Mouse (Mus musculus): ENCODE results near the gene Actc1. TPM values are rescaled to one million over a fixed set of nuclear protein-coding genes. Genes with fewer than 3 reads are reported as not detected.

Actc1 gene
- polyA plus RNA-seq, 1 experiment from 2014 or later: 12.3 TPM

GRCm38 (mm10) chr2:114032259-114032658, 21.1 kb downstream of the Actc1 start:
- ATAC-seq (ENCODE audit: low FRiP score, low TSS enrichment): no peak
- H3K9me3 ChIP-seq (ENCODE audit: control insufficient read depth, low read length): no peaks in the 10 kb centered on the region
- 44% methylated on average over 2 of the region's 2 CpGs for WGBS

GRCm38 (mm10) chr2:114023383-114023782, 30.0 kb downstream of the Actc1 start:
- no peak overlapping the region for H3K4me3 ChIP-seq (ENCODE audit: low read length)
- H3K36me3 ChIP-seq (ENCODE audit: control insufficient read depth, insufficient read depth, low read length): no peaks in the 10 kb centered on the region
- WGBS: 90% methylated on average over 6 of the region's 6 CpGs
- H3K4me1 ChIP-seq (ENCODE audit: control insufficient read depth, insufficient read depth, low read length): no peaks in the 10 kb centered on the region
- no peak overlapping the region for H3K27ac ChIP-seq (ENCODE audit: low read depth, low read length)
- peaks cover 4% of the 10 kb centered on the region; the same call in 1 of the 2 replicates for H3K27me3 ChIP-seq (ENCODE audit: control insufficient read depth, insufficient read depth, low read length)
- no peaks in the 10 kb centered on the region for H3K9me3 ChIP-seq (ENCODE audit: control insufficient read depth, low read length)
- no peak overlapping the region for H3K9ac ChIP-seq (ENCODE audit: low read depth, low read length)
- no peak overlapping the region for H3K4me2 ChIP-seq (replicated peaks; ENCODE audit: low read depth, low read length)
- ATAC-seq (ENCODE audit: low FRiP score, low TSS enrichment): no peak

More at GRCm38 (mm10) chr2:114032259-114032658, 21.1 kb downstream of the Actc1 start:
- Histone ChIP-seq H3K36me3 (ENCODE audit: control insufficient read depth, insufficient read depth, low read length) (no peaks in the 10 kb centered on the region), H3K4me2 (replicated peaks; ENCODE audit: low read depth, low read length) (no peak overlapping the region), H3K4me1 (ENCODE audit: control insufficient read depth, insufficient read depth, low read length) (no peaks in the 10 kb centered on the region), H3K9ac (ENCODE audit: low read depth, low read length) (no peak overlapping the region), H3K27me3 (ENCODE audit: control insufficient read depth, insufficient read depth, low read length) (no peaks in the 10 kb centered on the region), H3K27ac (ENCODE audit: low read depth, low read length) (no peak overlapping the region), H3K4me3 (ENCODE audit: low read length) (no peak overlapping the region)

GRCm38 (mm10) chr2:114020210-114020563, 33.2 kb downstream of the Actc1 start:
- Histone ChIP-seq H3K27ac (ENCODE audit: low read depth, low read length) (no peak overlapping the region), H3K36me3 (ENCODE audit: control insufficient read depth, insufficient read depth, low read length) (no peaks in the 10 kb centered on the region), H3K4me1 (ENCODE audit: control insufficient read depth, insufficient read depth, low read length) (no peaks in the 10 kb centered on the region), H3K27me3 (ENCODE audit: control insufficient read depth, insufficient read depth, low read length) (peaks cover 22% of the 10 kb centered on the region; the same call in 1 of the 2 replicates), H3K9ac (ENCODE audit: low read depth, low read length) (no peak overlapping the region), H3K4me3 (ENCODE audit: low read length) (no peak overlapping the region), H3K4me2 (replicated peaks; ENCODE audit: low read depth, low read length) (no peak overlapping the region), H3K9me3 (ENCODE audit: control insufficient read depth, low read length) (no peaks in the 10 kb centered on the region)
- no peak for ATAC-seq (ENCODE audit: low FRiP score, low TSS enrichment)

- WGBS: 87% methylated on average over 11 of the region's 11 CpGs
- H3K4me2 ChIP-seq (replicated peaks; ENCODE audit: low read depth, low read length): no peak overlapping the region
- H3K36me3 ChIP-seq (ENCODE audit: control insufficient read depth, insufficient read depth, low read length): no peaks in the 10 kb centered on the region
- H3K27me3 ChIP-seq (ENCODE audit: control insufficient read depth, insufficient read depth, low read length): peaks cover 27% of the 10 kb centered on the region; the same call in 1 of the 2 replicates
- H3K27ac ChIP-seq (ENCODE audit: low read depth, low read length): no peak overlapping the region
- no peaks in the 10 kb centered on the region for H3K9me3 ChIP-seq (ENCODE audit: control insufficient read depth, low read length)
- no peaks in the 10 kb centered on the region for H3K4me1 ChIP-seq (ENCODE audit: control insufficient read depth, insufficient read depth, low read length)
- H3K4me3 ChIP-seq (ENCODE audit: low read length): no peak overlapping the region
- no peak; the same call in 1 of the 2 replicates for ATAC-seq (ENCODE audit: low FRiP score, low TSS enrichment)
- no peak overlapping the region for H3K9ac ChIP-seq (ENCODE audit: low read depth, low read length)
These were observed 33.7 kb downstream of the Actc1 start for GRCm38 (mm10) chr2:114019474-114020209.

- ATAC-seq (ENCODE audit: low FRiP score, low TSS enrichment): no peak
- Histone ChIP-seq H3K36me3 (ENCODE audit: control insufficient read depth, insufficient read depth, low read length) (no peaks in the 10 kb centered on the region), H3K4me2 (replicated peaks; ENCODE audit: low read depth, low read length) (no peak overlapping the region), H3K9ac (ENCODE audit: low read depth, low read length) (no peak overlapping the region), H3K27me3 (ENCODE audit: control insufficient read depth, insufficient read depth, low read length) (peaks cover 42% of the 10 kb centered on the region), H3K4me1 (ENCODE audit: control insufficient read depth, insufficient read depth, low read length) (peaks cover 6% of the 10 kb centered on the region; the same call in 1 of the 2 replicates), H3K4me3 (ENCODE audit: low read length) (no peak overlapping the region), H3K27ac (ENCODE audit: low read depth, low read length) (no peak overlapping the region), H3K9me3 (ENCODE audit: control insufficient read depth, low read length) (no peaks in the 10 kb centered on the region)
- WGBS: 33% methylated on average over 10 of the region's 10 CpGs
These were observed 35.2 kb downstream of the Actc1 start for GRCm38 (mm10) chr2:114018136-114018535.

GRCm38 (mm10) chr2:114014839-114015238, 38.5 kb downstream of the Actc1 start:
- H3K27ac ChIP-seq (ENCODE audit: low read depth, low read length): no peak overlapping the region
- no peak for ATAC-seq (ENCODE audit: low FRiP score, low TSS enrichment)
- H3K9ac ChIP-seq (ENCODE audit: low read depth, low read length): no peak overlapping the region
- no peaks in the 10 kb centered on the region for H3K36me3 ChIP-seq (ENCODE audit: control insufficient read depth, insufficient read depth, low read length)
- H3K27me3 ChIP-seq (ENCODE audit: control insufficient read depth, insufficient read depth, low read length): peaks cover 54% of the 10 kb centered on the region
- peaks cover 6% of the 10 kb centered on the region; the same call in 1 of the 2 replicates for H3K4me1 ChIP-seq (ENCODE audit: control insufficient read depth, insufficient read depth, low read length)
- H3K9me3 ChIP-seq (ENCODE audit: control insufficient read depth, low read length): no peaks in the 10 kb centered on the region
- no peak overlapping the region for H3K4me3 ChIP-seq (ENCODE audit: low read length)
- 82% methylated on average over 6 of the region's 6 CpGs for WGBS
- H3K4me2 ChIP-seq (replicated peaks; ENCODE audit: low read depth, low read length): no peak overlapping the region

- H3K4me1 ChIP-seq (ENCODE audit: control insufficient read depth, insufficient read depth, low read length): peaks cover 6% of the 10 kb centered on the region; the same call in 1 of the 2 replicates
- H3K9ac ChIP-seq (ENCODE audit: low read depth, low read length): peak overlapping the region; percentile 28; the same call in 1 of the 2 replicates
- H3K4me2 ChIP-seq (replicated peaks; ENCODE audit: low read depth, low read length): peak overlapping the region; percentile 74
- no peak overlapping the region for H3K27ac ChIP-seq (ENCODE audit: low read depth, low read length)
- H3K4me3 ChIP-seq (ENCODE audit: low read length): peak overlapping the region; percentile 39
- no peaks in the 10 kb centered on the region for H3K9me3 ChIP-seq (ENCODE audit: control insufficient read depth, low read length)
- no peak for ATAC-seq (ENCODE audit: low FRiP score, low TSS enrichment)
- 3% methylated on average over 13 of the region's 13 CpGs for WGBS
- peaks cover 53% of the 10 kb centered on the region for H3K27me3 ChIP-seq (ENCODE audit: control insufficient read depth, insufficient read depth, low read length)
- no peaks in the 10 kb centered on the region for H3K36me3 ChIP-seq (ENCODE audit: control insufficient read depth, insufficient read depth, low read length)
These were observed 39.5 kb downstream of the Actc1 start for GRCm38 (mm10) chr2:114013846-114014245.

- H3K4me2 ChIP-seq (replicated peaks; ENCODE audit: low read depth, low read length): peak within 1 kb of the TSS; percentile 74
- WGBS: under 1% methylated on average over 57 of the region's 60 CpGs
- peaks cover 6% of the 10 kb centered on the region; the same call in 1 of the 2 replicates for H3K4me1 ChIP-seq (ENCODE audit: control insufficient read depth, insufficient read depth, low read length)
- H3K36me3 ChIP-seq (ENCODE audit: control insufficient read depth, insufficient read depth, low read length): no peaks in the 10 kb centered on the region
- H3K9ac ChIP-seq (ENCODE audit: low read depth, low read length): peak within 1 kb of the TSS; percentile 28; the same call in 1 of the 2 replicates
- no peaks in the 10 kb centered on the region for H3K9me3 ChIP-seq (ENCODE audit: control insufficient read depth, low read length)
- H3K27ac ChIP-seq (ENCODE audit: low read depth, low read length): no peak within 1 kb of the TSS
- H3K4me3 ChIP-seq (ENCODE audit: low read length): peak within 1 kb of the TSS; percentile 39
- peak; percentile 84 for ATAC-seq (ENCODE audit: low FRiP score, low TSS enrichment)
- peaks cover 50% of the 10 kb centered on the region for H3K27me3 ChIP-seq (ENCODE audit: control insufficient read depth, insufficient read depth, low read length)
These were observed 40.0 kb downstream of the Actc1 start, which contains the start of gene Gjd2 for GRCm38 (mm10) chr2:114013295-114013771. TSS of gene Gjd2 (minus strand) at chr2:114013619.

- Histone ChIP-seq H3K9me3 (ENCODE audit: control insufficient read depth, low read length) (no peaks in the 10 kb centered on the region), H3K4me1 (ENCODE audit: control insufficient read depth, insufficient read depth, low read length) (peaks cover 6% of the 10 kb centered on the region; the same call in 1 of the 2 replicates), H3K9ac (ENCODE audit: low read depth, low read length) (no peak overlapping the region), H3K36me3 (ENCODE audit: control insufficient read depth, insufficient read depth, low read length) (no peaks in the 10 kb centered on the region), H3K27ac (ENCODE audit: low read depth, low read length) (no peak overlapping the region), H3K4me2 (replicated peaks; ENCODE audit: low read depth, low read length) (peak overlapping the region; percentile 74; the same call in 1 of the 2 replicates), H3K4me3 (ENCODE audit: low read length) (peak overlapping the region; percentile 39), H3K27me3 (ENCODE audit: control insufficient read depth, insufficient read depth, low read length) (peaks cover 47% of the 10 kb centered on the region)
- 3% methylated on average over 19 of the region's 19 CpGs for WGBS
- peak; percentile 37; the same call in 1 of the 2 replicates for ATAC-seq (ENCODE audit: low FRiP score, low TSS enrichment)
These were observed 40.6 kb downstream of the Actc1 start for GRCm38 (mm10) chr2:114012749-114013211.

All from kidney, embryonic 14.5 days (tissue).